Mouse (Mus musculus): ENCODE results near the gene Scnm1. TPM values are rescaled to one million over a fixed set of nuclear protein-coding genes. Genes with fewer than 3 reads are reported as not detected.

The Scnm1 gene
- 80.7 and 83.6 TPM in 2 replicates for polyA plus RNA-seq (2016; fragmentation: Nextera tagmentation; extraction: Ambion mirVana)

- peaks cover 23% of the 10 kb centered on the region for H3K4me1 ChIP-seq (replicated peaks)
- H3K9ac ChIP-seq (replicated peaks), result peak within 1 kb of the TSS; percentile 75
- H3K9me3 ChIP-seq, result 0 out of 2 replicates have a peak, but pooled peaks cover 4% of the 10 kb centered on the region
- WGBS, result under 1% methylated on average over 20 of the region's 20 CpGs
- ATAC-seq (ENCODE audit: insufficient number of reproducible peaks, insufficient read depth, low FRiP score, low TSS enrichment, low read depth), result peak; percentile 86
- H3K27ac ChIP-seq, result peak within 1 kb of the TSS; percentile 78
- peaks cover 34% of the 10 kb centered on the region for H3K36me3 ChIP-seq
- peak within 1 kb of the TSS; percentile 65 for H3K4me3 ChIP-seq (replicated peaks)
- no peaks in the 10 kb centered on the region for H3K27me3 ChIP-seq
- peak within 1 kb of the TSS; percentile 86 for H3K4me2 ChIP-seq
Observed at GRCm38 (mm10) chr3:95133680-95134101, at the start of gene Scnm1, which contains the start of gene Lysmd1. Gene Scnm1 (minus strand): TSS chr3:95134011. Gene Lysmd1 (plus strand): TSS chr3:95134088.

DNA sequence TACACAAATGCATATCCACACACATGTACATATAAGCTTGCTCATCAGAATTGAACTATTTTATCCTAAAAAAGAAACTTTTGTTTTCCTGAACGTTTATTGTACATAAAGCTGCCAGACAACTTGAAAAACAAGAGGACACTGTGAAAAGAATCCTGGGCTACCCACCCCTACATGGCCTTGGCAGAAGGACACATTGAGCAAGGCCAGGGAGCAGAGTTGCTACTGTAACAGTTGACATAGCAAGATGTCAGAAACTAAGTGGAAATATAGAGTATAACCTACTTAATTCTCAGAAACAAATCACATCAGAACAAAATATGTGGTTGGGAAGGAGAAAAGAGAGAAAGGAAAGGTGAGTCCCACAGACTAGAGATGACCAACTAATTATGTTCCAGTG lies 48.0 kb upstream of the Scnm1 start:
- Histone ChIP-seq H3K4me2 (no peak overlapping the region), H3K9ac (replicated peaks) (no peak overlapping the region), H3K27ac (no peak overlapping the region), H3K9me3 (no peaks in the 10 kb centered on the region), H3K36me3 (peaks cover 42% of the 10 kb centered on the region), H3K4me3 (replicated peaks) (no peak overlapping the region), H3K27me3 (no peaks in the 10 kb centered on the region), H3K4me1 (replicated peaks) (no peaks in the 10 kb centered on the region)
- 73% methylated on average over 1 of the region's 1 CpGs for WGBS
- no peak for ATAC-seq (ENCODE audit: insufficient number of reproducible peaks, insufficient read depth, low FRiP score, low TSS enrichment, low read depth)

DNA sequence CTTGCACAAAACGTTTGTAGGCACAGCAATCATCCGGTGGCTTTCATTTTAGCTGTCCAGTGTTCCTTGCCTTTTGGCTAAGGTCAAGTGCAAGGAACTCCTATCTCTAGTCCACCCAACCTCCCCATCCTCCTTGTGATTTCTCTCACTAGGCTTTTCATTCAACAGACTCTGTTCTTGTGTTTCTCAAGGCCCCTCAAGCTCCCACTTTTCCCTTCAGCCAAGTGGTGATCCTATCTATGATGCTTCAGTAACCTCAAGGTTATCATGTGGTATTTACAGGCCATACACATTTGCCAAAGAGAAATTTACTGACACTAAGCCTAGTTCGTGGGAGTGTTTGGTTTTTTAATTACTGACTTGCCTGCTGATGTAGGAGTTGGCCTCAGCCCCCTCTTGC lies 46.1 kb upstream of the Scnm1 start:
- no peak overlapping the region for H3K27ac ChIP-seq
- no peak overlapping the region for H3K9ac ChIP-seq (replicated peaks)
- H3K36me3 ChIP-seq, result peaks cover 23% of the 10 kb centered on the region
- ATAC-seq (ENCODE audit: insufficient number of reproducible peaks, insufficient read depth, low FRiP score, low TSS enrichment, low read depth), result no peak
- H3K4me3 ChIP-seq (replicated peaks), result no peak overlapping the region
- no peaks in the 10 kb centered on the region for H3K4me1 ChIP-seq (replicated peaks)
- H3K9me3 ChIP-seq, result no peaks in the 10 kb centered on the region
- H3K4me2 ChIP-seq, result no peak overlapping the region
- no peaks in the 10 kb centered on the region for H3K27me3 ChIP-seq
- WGBS, result 72% methylated on average over 3 of the region's 3 CpGs

- Histone ChIP-seq H3K27ac (no peak overlapping the region), H3K27me3 (peaks cover 2% of the 10 kb centered on the region), H3K9me3 (no peaks in the 10 kb centered on the region), H3K4me3 (replicated peaks) (no peak overlapping the region), H3K36me3 (peaks cover 14% of the 10 kb centered on the region), H3K9ac (replicated peaks) (no peak overlapping the region), H3K4me1 (replicated peaks) (peaks cover 4% of the 10 kb centered on the region; the same call in 1 of the 2 replicates), H3K4me2 (no peak overlapping the region)
- no peak for ATAC-seq (ENCODE audit: insufficient number of reproducible peaks, insufficient read depth, low FRiP score, low TSS enrichment, low read depth)
- WGBS, result 86% methylated on average over 5 of the region's 5 CpGs
Observed at GRCm38 (mm10) chr3:95178948-95179347, 45.1 kb upstream of the Scnm1 start.

- Histone ChIP-seq H3K9ac (replicated peaks) (no peak overlapping the region), H3K27ac (no peak overlapping the region), H3K4me1 (replicated peaks) (peaks cover 16% of the 10 kb centered on the region), H3K4me2 (no peak overlapping the region), H3K27me3 (peaks cover 16% of the 10 kb centered on the region), H3K36me3 (peaks cover 14% of the 10 kb centered on the region), H3K9me3 (no peaks in the 10 kb centered on the region), H3K4me3 (replicated peaks) (no peak overlapping the region)
- ATAC-seq (ENCODE audit: insufficient number of reproducible peaks, insufficient read depth, low FRiP score, low TSS enrichment, low read depth), result no peak
- 67% methylated on average over 6 of the region's 6 CpGs for WGBS
Observed at GRCm38 (mm10) chr3:95177583-95177982, 43.8 kb upstream of the Scnm1 start.

DNA sequence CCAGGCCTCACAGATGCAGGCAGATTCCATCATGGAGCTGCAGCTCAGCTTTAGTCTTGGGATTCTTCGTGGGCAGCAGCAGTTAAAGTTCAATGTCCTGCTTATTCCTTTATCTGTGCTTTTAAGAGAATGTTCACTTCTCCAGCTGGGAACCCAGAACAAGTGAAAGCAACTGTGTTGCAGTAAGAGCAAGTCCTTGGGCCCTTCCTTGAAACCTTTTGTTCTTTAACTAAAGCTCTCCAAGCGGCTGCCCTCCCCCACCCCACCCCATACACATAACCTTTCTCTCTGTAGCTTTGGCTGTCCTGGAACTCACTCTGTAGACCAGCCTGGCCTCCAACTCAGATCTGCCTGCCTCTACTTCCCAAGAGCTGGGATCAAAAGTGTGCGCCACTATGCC lies 42.7 kb upstream of the Scnm1 start:
- Histone ChIP-seq H3K4me3 (replicated peaks) (no peak overlapping the region), H3K4me2 (no peak overlapping the region), H3K9me3 (no peaks in the 10 kb centered on the region), H3K4me1 (replicated peaks) (peaks cover 19% of the 10 kb centered on the region), H3K9ac (replicated peaks) (no peak overlapping the region), H3K36me3 (peaks cover 22% of the 10 kb centered on the region), H3K27ac (no peak overlapping the region), H3K27me3 (peaks cover 27% of the 10 kb centered on the region)
- WGBS, result 75% methylated on average over 3 of the region's 3 CpGs
- no peak for ATAC-seq (ENCODE audit: insufficient number of reproducible peaks, insufficient read depth, low FRiP score, low TSS enrichment, low read depth)

- Histone ChIP-seq H3K9ac (replicated peaks) (no peak overlapping the region), H3K27me3 (peaks cover 51% of the 10 kb centered on the region), H3K9me3 (no peaks in the 10 kb centered on the region), H3K36me3 (peaks cover 46% of the 10 kb centered on the region), H3K4me3 (replicated peaks) (peak overlapping the region; percentile 28; the same call in 1 of the 2 replicates), H3K4me1 (replicated peaks) (peaks cover 19% of the 10 kb centered on the region), H3K27ac (no peak overlapping the region), H3K4me2 (peak overlapping the region; percentile 48)
- 6% methylated on average over 16 of the region's 16 CpGs for WGBS
- ATAC-seq (ENCODE audit: insufficient number of reproducible peaks, insufficient read depth, low FRiP score, low TSS enrichment, low read depth), result no peak
Observed at GRCm38 (mm10) chr3:95174011-95174592, 40.3 kb upstream of the Scnm1 start.

GRCm38 (mm10) chr3:95173256-95173949 lies 39.6 kb upstream of the Scnm1 start:
- WGBS, result 6% methylated on average over 58 of the region's 58 CpGs
- H3K27ac ChIP-seq, result no peak overlapping the region
- peak overlapping the region; percentile 48 for H3K4me2 ChIP-seq
- H3K9me3 ChIP-seq, result no peaks in the 10 kb centered on the region
- peak overlapping the region; percentile 40 for H3K9ac ChIP-seq (replicated peaks)
- peak overlapping the region; percentile 28 for H3K4me3 ChIP-seq (replicated peaks)
- H3K27me3 ChIP-seq, result peaks cover 53% of the 10 kb centered on the region
- peak; percentile 49; the same call in 1 of the 2 replicates for ATAC-seq (ENCODE audit: insufficient number of reproducible peaks, insufficient read depth, low FRiP score, low TSS enrichment, low read depth)
- H3K36me3 ChIP-seq, result peaks cover 53% of the 10 kb centered on the region
- peaks cover 19% of the 10 kb centered on the region for H3K4me1 ChIP-seq (replicated peaks)

DNA sequence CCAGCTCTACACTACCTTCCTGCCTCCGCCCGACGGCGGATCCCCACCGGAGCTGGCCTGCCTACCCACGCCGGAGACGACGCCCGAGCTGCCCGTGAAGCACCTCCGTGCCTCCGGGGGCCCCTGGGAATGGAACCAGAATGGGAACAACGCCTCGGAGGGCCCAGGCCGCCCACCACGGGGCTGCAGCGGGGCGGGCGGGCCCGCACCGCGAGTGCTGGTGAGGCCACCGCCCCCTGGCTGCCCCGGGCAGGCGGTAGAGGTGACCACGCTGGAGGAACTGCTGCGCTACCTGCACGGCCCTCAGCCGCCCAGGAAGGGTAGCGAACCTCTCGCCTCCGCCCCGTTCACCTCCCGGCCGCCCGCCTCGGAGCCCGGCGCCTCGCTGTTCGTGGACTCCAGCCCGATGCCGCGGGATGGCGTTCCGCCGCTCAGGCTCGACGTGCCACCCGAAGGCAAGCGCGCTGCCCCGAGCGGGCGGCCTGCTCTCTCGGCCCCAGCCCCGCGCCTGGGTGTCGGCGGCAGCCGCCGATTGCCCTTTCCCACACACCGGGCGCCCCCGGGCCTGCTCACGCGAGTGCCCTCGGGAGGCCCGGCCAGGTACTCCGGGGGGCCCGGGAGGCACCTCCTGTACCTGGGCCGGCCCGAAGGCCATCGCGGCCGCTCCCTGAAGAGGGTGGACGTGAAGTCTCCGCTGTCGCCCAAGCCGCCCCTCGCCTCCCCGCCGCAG lies 38.9 kb upstream of the Scnm1 start:
- 20% methylated on average over 83 of the region's 84 CpGs for WGBS
- Histone ChIP-seq H3K4me1 (replicated peaks) (peaks cover 19% of the 10 kb centered on the region), H3K27ac (no peak overlapping the region), H3K4me2 (peak overlapping the region; percentile 48), H3K27me3 (peaks cover 53% of the 10 kb centered on the region), H3K36me3 (peaks cover 60% of the 10 kb centered on the region), H3K9me3 (no peaks in the 10 kb centered on the region), H3K4me3 (replicated peaks) (peak overlapping the region; percentile 28), H3K9ac (replicated peaks) (peak overlapping the region; percentile 40)
- 0 out of 2 replicates have a peak, but pooled peaks have one; percentile 12 for ATAC-seq (ENCODE audit: insufficient number of reproducible peaks, insufficient read depth, low FRiP score, low TSS enrichment, low read depth)

DNA sequence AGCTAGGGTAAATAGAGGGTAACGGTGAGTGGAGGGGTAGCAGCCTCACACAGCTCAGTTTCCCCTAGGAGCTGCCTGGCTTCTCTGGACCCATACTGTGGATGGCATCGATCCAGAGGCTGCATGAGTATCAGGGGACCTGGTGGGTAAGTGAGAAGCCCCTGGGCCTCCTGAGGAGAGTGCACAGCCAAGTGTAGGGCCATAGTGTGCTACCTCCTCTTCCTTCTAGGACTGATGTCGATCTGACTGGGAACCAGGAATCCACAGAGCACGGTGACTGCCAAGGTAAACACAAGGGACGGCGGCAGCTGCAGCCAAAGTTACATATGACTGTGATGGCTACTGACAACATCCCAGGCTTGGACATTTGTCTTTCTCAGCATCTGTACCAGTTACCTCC lies 37.3 kb upstream of the Scnm1 start:
- H3K36me3 ChIP-seq, result peaks cover 76% of the 10 kb centered on the region
- peaks cover 53% of the 10 kb centered on the region for H3K27me3 ChIP-seq
- no peak overlapping the region for H3K27ac ChIP-seq
- no peak for ATAC-seq (ENCODE audit: insufficient number of reproducible peaks, insufficient read depth, low FRiP score, low TSS enrichment, low read depth)
- no peak overlapping the region for H3K9ac ChIP-seq (replicated peaks)
- no peaks in the 10 kb centered on the region for H3K9me3 ChIP-seq
- H3K4me2 ChIP-seq, result no peak overlapping the region
- H3K4me3 ChIP-seq (replicated peaks), result no peak overlapping the region
- WGBS, result 80% methylated on average over 6 of the region's 6 CpGs
- H3K4me1 ChIP-seq (replicated peaks), result peaks cover 19% of the 10 kb centered on the region

DNA sequence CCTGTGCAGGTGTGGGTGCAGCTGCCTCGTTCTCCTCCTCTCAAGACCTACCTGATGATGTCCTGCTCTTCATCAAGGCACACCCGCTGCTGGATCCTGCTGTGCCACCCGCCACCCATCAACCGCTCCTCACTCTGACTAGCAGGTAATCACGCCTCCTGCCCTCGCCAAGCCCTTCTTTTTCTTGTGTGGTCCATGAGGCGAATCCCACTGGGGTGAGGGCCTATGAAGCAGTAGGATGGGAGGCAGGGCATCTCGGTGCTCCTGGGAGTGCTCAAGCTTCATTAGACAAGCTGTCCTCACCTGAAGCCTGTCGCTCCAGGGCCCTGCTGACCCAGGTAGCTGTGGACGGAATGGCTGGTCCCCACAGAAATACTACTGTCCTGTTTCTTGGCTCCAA lies 36.2 kb upstream of the Scnm1 start:
- Histone ChIP-seq H3K27me3 (peaks cover 53% of the 10 kb centered on the region), H3K9ac (replicated peaks) (no peak overlapping the region), H3K27ac (no peak overlapping the region), H3K4me3 (replicated peaks) (no peak overlapping the region), H3K36me3 (peaks cover 87% of the 10 kb centered on the region), H3K4me1 (replicated peaks) (peaks cover 19% of the 10 kb centered on the region), H3K9me3 (no peaks in the 10 kb centered on the region), H3K4me2 (no peak overlapping the region)
- no peak for ATAC-seq (ENCODE audit: insufficient number of reproducible peaks, insufficient read depth, low FRiP score, low TSS enrichment, low read depth)
- WGBS, result 89% methylated on average over 10 of the region's 10 CpGs
